Mouse (Mus musculus) spleen, adult 2 months (tissue): ENCODE results near the gene Zfp579.

Experiments
- CTCF ChIP-seq: fragments of 200-500 bp; IDR thresholded peaks from 2 replicates; pipeline ENCODE4 v1.5.1; 2011; ENCODE audit warnings: mild to moderate bottlenecking, inconsistent platforms; ENCODE audit not compliant: insufficient read depth, insufficient read length, insufficient replicate concordance; ENCODE audit errors: extremely low read depth
- POLR2A ChIP-seq: fragments of 200-500 bp; IDR thresholded peaks from 2 replicates; pipeline ENCODE4 v1.6.1; 2011; ENCODE audit warnings: low read depth, low read length, inconsistent platforms

DNA sequence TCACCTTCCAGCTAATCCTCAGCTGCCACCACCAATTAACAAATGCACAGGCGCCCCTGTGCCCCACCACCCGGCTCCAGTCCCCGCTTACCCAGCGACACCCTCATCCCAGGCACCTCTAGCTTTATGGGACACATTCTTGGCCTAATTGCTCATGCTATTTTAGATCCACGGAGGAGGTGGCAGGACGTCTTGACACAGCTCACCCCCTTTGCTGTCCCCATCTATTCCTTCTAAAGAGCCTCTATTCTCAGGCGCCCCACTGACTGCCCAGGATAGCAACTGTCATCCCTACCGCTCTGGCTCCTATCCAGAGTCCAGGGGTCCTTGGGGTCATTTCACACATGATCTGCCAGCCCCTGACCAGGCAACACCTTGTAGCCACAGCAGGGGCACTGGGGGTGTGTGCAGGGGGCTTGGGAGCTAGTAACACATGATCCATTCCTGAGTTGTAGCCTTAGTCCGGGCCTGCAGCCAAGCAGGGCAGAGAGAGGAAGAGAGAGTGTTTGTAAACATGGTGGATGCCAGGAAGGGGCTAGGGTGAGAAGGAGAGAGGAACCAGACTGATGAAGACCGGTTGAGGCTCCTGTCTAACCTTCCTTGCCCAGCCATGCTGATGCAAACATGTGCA, 42.0 kb downstream of the Zfp579 start:
- TF ChIP-seq CTCF = no peak
- TF ChIP-seq POLR2A = no peak
